Mouse (Mus musculus) testis, postnatal 10 days (tissue): ENCODE data around the gene Poll.

Source experiments
- DNase-seq: peaks from one replicate; pipeline ENCODE4 v3.0.0; 2021; ENCODE audit warnings: low spot score

The Poll gene

DNA sequence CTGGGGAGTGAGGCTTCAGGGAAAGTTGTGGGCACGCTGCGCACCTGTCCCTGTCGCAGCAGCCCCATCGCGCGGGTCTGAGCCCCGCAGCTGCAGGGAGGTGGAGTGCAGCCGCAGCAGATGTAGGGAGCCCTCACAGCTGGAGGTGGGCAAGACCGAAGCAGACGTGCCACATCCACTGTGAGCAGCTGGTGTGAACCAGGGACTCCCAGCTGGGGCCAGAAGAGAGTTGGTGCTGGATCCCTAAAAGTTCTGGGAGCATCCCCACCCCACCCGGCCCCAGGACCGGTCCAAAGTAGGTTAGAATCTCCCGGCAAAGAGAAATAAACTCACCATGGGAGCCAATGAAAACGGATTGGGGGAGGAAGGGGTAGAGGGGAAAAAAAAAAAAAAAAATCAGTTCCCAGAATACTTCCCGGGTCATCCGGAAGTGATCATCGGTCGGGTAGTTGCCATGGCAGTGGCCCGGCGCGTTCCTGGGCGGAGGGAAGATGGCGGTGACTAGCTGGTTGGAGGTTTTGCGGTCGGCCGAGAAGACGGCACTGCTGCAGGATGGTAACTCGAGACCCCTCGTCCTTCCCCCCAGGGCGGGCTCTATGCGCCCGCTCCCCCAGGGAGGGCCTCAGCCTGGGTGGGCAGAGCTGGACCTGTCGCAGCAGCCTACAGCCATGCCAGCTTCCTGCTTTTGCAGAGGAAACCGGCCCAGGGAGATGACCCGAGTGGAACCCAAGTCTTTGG lies at the start of gene Poll, which contains the start of gene Gm17018:
Gene Poll (minus strand): TSS at position 379 of the 738 bp plus-strand sequence.
Gene Gm17018 (plus strand): TSS at position 463 of the 738 bp plus-strand sequence.
- peak; percentile 88 for DNase-seq

GRCm38 (mm10) chr19:45608648-45609339 lies 48.5 kb upstream of the Poll start:
- DNase-seq, result no peak

- DNase-seq, result no peak
Observed at GRCm38 (mm10) chr19:45607479-45607878, 47.1 kb upstream of the Poll start.

- DNase-seq, result no peak
Observed at GRCm38 (mm10) chr19:45606701-45607100, 46.4 kb upstream of the Poll start.

- DNase-seq, result no peak
Observed at GRCm38 (mm10) chr19:45602606-45603005, 42.3 kb upstream of the Poll start.

DNA sequence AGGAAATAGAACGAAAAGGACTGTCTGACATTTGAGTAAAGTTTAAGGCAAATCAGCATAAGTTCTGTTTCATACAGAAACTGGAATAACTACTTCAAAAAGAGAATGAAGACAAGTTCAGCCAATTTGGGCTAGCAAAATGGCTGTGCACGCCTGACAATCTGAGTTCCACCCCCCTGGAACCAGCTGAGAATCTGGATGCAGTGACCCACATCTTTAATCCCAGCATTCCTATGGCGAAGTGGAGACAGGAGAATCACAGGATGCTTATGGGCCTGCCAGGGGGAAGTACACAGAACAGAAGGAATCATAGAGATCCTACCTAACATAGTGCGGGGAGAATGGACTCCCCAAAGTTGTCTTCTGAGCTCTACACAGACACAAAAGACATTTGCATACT lies 36.8 kb upstream of the Poll start:
- no peak for DNase-seq

DNA sequence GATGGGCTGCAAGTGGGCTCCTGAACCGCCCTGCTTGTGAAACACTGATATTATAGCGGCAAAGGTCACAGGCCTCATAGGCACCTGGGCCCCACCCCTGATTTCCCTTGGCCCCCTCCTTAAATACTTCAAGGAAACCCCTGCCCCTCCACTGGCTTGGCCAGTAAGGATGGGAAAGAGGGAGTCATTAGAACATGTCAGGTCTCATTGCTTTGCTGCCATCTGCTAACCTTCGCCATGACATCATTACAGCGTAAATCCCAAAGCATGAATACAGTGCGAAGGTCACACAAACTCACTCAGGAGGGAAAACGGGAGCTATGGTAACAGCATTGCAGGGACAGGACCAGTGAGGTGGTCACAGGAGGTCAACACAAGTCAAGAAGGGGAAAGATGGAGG lies 36.1 kb upstream of the Poll start:
- no peak for DNase-seq

DNA sequence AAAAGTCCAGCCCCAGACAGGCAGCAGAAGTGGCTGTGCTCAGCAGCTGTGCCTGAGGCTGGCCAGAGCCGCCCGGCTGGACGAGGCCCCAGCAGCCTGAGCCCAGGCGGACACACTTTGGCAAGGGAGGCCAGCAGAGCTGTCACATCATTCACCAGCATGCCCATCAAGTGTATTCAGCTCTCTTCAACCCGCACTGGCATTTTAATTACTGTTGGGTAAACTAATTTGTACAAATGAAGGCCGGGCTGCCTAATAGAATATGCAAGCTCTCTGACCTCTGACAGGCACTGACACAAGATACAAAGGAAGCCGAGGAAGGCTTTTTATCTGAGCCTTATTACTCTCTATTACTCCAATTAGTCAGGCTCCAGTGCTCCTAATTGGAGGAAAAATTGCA lies 35.7 kb upstream of the Poll start:
- no peak for DNase-seq

- no peak for DNase-seq
Observed at GRCm38 (mm10) chr19:45595481-45595880, 35.1 kb upstream of the Poll start.

DNA sequence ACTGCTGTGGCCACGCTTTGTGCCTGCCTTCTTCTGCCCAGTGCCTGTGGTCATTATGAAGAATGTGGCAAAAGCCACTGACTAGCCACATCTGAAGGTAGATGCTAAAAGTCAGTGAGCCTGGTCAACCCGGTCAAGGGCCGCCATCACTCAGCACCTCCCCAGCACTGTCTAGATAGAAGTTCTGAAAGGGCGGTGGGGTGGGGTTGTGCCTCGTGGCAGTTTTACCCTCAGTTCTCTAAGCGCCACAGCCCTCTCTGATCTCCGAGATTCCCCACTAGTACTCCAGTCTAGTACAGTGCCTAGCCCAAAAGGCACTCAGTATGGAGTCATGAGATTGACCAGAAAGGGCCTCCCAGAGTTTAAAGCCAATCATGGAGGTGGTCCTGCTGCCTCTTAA lies 33.7 kb upstream of the Poll start:
- no peak for DNase-seq

- no peak for DNase-seq
Observed at GRCm38 (mm10) chr19:45592916-45593315, 32.6 kb upstream of the Poll start.

DNA sequence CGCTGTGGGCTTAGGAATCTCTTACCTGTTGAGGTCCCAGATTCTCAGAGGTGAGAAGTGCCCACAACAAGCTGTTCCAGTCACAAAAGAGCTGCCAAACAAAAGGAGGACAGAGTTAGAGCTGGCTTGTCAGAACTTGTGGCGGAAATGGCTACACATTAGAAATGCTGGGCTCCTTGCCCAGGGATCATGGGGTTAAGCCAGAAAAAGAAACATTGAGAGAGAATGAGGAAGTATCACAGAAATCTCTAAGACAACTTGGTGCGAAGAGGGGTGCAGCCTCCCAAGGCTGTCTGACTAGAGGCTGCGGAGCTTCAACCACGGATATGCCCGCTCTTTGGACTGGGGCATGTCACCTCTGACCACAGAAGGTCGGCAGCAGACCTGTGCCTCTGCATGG lies 31.4 kb upstream of the Poll start:
- peak; percentile 70 for DNase-seq

- no peak for DNase-seq
Observed at GRCm38 (mm10) chr19:45589761-45590160, 29.4 kb upstream of the Poll start.

GRCm38 (mm10) chr19:45587509-45588292 lies 27.4 kb upstream of the Poll start:
- no peak for DNase-seq

DNA sequence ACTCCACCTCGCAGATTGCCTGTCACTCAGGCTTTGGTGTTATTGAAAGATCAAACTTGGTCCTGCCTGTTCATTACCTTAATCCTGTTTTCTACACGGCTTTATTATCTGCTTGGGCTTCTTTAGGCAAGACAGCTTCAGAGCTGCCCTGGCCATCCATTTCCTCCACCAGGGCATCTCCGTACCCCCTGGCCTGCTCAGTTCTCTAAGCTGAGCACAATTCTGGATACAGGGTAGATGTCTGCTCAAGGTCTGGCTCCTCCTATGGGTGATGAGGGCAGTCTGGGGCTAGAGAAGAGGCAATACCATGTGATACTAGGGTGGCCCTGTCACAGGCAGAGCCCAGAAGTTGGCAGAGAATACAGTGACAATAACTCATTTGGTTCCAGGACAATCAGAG lies 26.5 kb upstream of the Poll start:
- no peak for DNase-seq

- no peak for DNase-seq
Observed at GRCm38 (mm10) chr19:45584856-45585620, 24.7 kb upstream of the Poll start.

DNA sequence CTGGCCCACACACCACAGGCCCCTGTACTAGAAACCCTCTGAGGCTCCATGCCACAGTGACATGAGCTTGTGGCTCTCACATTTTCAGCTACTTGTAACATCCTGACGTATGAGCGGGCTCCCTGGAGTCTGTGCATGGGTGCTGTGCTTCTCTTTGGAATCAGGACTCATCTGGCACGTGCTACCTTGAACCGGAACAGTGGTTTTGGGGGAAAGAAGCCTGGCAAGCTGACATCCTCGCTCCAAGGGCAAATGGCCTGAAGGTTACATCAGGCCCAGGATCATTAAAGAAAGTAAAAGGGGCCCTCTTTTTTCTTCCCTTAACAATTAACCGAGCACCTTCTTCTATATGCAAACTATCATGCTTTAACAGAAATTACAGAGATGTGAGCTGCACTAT lies 22.8 kb upstream of the Poll start:
- no peak for DNase-seq

DNA sequence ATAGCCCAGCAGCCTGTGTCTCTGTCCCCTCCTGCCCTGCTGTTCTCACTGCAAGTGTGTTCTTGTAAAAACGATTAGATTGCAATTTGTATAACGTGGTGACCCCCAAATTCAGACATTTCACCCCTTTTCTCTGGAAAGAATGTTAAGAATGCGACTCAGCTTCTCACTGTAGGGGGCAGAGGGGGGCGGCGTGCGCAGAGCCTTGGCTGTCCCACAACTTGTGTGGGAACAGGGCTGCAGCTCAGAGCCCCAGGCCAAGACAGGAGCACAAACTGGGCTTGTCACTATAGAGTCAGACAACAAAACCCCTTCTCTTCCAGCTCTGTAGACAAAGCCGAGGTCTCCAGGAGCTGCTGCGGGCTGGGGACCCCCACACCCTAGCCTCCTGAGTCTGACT lies 21.8 kb upstream of the Poll start:
- DNase-seq, result no peak

DNA sequence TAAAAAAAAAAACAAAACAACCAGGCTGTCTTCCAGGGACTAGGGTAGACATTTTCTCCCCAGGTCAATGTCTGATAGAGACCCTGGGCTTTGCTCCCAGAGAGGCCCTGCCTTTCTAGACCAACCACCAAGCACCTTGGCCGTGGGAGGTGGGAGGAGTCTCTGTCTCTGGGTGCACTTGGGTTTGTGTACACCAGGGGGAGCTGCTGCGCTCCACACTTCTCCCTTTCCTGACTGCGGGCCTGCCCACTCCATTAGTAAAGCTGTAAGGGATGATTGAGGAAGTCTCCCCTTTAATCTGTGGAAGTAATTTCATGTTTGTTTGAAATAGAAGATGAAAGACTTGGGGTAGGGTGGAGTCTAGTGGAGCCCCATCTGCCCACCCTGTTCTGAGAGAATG lies 20.9 kb upstream of the Poll start:
- DNase-seq, result peak; percentile 77

GRCm38 (mm10) chr19:45580235-45580634 lies 19.9 kb upstream of the Poll start:
- DNase-seq, result peak; percentile 63

DNA sequence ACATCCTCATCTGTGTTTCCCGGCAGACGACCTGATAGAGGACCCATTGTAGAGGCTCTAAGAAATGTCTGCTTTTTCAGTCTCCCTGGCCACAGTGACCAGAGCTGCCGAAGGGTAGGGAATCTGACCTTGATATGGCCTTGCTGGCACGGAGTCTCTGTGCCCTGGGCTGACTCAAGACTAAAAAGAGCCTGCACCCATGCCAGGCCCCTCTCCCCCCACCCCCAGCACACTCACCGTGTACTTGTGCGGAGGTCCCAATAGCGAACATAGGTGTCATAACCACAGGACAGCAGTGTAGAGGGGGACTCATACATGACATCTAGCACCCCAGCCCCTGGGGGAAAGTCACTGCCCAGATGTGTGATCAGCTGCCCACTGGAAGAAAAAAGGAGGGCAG lies 19.1 kb upstream of the Poll start:
- DNase-seq, result no peak

- DNase-seq, result no peak
Observed at GRCm38 (mm10) chr19:45578976-45579375, 18.6 kb upstream of the Poll start.
